Mouse (Mus musculus): ENCODE measurements at regions not wholly inside any gene's neighbourhood (a gene's known extent, or its start where the extent isn't known, plus 50 kb on each side); places are given as distances from the start of the nearest gene placed in this dataset.

DNA sequence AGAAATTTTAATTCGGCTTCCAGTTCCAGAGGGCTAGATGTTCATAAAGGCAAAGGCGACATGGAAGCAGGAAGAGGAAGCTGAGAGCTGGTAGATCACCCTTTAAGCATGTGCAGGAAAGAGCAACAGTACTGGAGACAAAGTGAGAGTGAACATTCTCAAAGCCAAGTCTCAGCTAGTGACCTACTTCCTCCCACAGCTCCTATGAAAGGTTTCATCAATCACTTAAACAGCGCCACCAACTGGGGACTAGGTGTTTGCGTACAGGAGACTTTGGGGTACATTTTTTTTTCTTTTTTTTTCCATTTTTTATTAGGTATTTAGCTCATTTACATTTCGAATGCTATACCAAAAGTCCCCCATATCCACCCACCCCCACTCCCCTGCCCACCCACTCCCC is 61.7 kb upstream of the Gucy1a1 start:
- no peak for DNase-seq (ENCODE audit: low spot score in 2 of 2)

Data from left cerebral cortex, adult 9 months (tissue).